Mouse (Mus musculus): ENCODE results near the gene Prkrip1. TPM values are rescaled to one million over a fixed set of nuclear protein-coding genes. Genes with fewer than 3 reads are reported as not detected.

The Prkrip1 gene
- total and polyA plus RNA-seq, 2 experiments from 2014 or later, result 7.9 to 68.9 TPM

DNA sequence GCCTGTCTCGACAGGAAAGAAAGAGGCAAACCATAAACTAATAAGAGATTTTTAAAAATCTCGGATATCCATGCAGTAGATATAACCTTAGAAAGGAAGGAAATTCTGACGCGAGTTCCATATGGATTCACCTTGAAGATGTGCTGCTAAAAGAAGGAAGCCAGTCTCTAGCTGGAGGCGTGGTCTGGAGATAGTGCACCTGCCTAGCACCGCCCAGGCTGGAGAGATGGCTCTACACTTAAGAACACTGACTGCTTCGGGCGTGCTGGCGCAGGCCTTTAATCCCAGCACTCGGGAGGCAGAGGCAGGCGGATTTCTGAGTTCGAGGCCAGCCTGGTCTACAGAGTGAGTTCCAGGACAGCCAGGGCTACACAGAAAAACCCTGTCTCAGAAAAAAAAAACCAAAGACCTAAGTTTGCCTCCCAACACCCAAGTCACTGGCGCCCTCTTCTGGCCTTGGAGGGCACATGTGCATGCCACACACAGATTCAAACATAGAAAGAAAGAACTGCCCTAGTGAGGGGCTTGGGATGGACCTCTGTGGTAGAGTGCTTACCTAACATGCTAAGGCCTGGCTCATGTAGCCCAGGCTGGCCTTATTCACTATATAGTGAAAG lies 61.0 kb downstream of the Prkrip1 start:
- DNase-seq (ENCODE audit: low spot score), result peak; percentile 49
- H3K27me3 ChIP-seq (ENCODE audit: insufficient read depth, low read length), result no peaks in the 10 kb centered on the region
- WGBS, result 81% methylated on average over 13 of the region's 13 CpGs
- no peak for ATAC-seq (ENCODE audit: low FRiP score)
- H3K4me1 ChIP-seq (ENCODE audit: insufficient read depth, low read length), result peaks cover 7% of the 10 kb centered on the region; the same call in 1 of the 2 replicates
- TF ChIP-seq CTCF (IDR thresholded peaks at IDR 0.05), result peak; percentile 73
- no peak overlapping the region for H3K9ac ChIP-seq (replicated peaks; ENCODE audit: low read length, poor library complexity, severe bottlenecking)
- no peaks in the 10 kb centered on the region for H3K9me3 ChIP-seq (ENCODE audit: low read length)
- no peak overlapping the region for H3K4me3 ChIP-seq (ENCODE audit: low read depth, low read length)
- no peak overlapping the region for H3K27ac ChIP-seq (ENCODE audit: low read depth, low read length)
- H3K4me2 ChIP-seq (ENCODE audit: low read depth, low read length, poor library complexity, severe bottlenecking), result no peak overlapping the region
- peaks cover 39% of the 10 kb centered on the region for H3K36me3 ChIP-seq (ENCODE audit: insufficient read depth, low read length)

DNA sequence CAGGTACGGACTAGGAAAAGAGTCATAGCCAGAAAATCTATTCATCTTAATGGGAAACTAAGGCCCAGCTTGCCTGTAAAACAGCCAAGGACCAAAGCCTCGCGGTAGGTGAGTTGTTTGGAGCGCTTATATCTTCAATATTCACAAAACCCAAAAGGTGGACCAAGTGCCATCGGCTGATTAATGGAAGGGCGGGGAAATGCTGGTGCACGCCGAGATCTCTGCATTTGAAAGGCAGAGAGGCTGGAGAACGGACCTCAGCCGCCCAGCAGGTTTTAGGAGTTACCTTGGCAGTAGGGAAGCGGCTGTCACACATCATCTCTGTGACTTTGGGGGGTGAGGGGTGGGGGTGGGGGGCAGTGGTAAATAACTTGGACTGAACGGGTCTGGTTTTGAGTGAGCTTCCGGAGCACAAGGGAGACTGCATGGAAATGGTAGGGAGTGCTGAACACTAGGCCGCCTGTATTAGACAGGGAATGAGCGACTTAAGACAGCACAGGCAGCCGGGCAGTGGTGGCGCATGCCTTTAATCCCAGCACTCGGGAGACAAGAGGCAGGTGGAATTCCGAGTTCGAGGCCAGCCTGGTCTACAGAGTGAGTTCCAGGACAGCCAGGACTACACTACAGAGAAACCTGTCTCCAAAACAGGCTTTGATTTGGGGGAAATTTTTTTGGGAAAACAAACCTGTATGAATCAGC lies 62.3 kb downstream of the Prkrip1 start:
- Histone ChIP-seq H3K4me1 (ENCODE audit: insufficient read depth, low read length) (peaks cover 7% of the 10 kb centered on the region; the same call in 1 of the 2 replicates), H3K4me3 (ENCODE audit: low read depth, low read length) (peak overlapping the region; percentile 67), H3K27ac (ENCODE audit: low read depth, low read length) (peak overlapping the region; percentile 49), H3K4me2 (ENCODE audit: low read depth, low read length, poor library complexity, severe bottlenecking) (peak overlapping the region; percentile 83), H3K9ac (replicated peaks; ENCODE audit: low read length, poor library complexity, severe bottlenecking) (peak overlapping the region; percentile 73), H3K36me3 (ENCODE audit: insufficient read depth, low read length) (peaks cover 38% of the 10 kb centered on the region), H3K27me3 (ENCODE audit: insufficient read depth, low read length) (no peaks in the 10 kb centered on the region), H3K9me3 (ENCODE audit: low read length) (no peaks in the 10 kb centered on the region)
- DNase-seq (ENCODE audit: low spot score), result no peak
- TF ChIP-seq CTCF (IDR thresholded peaks at IDR 0.05), result no peak
- no peak for ATAC-seq (ENCODE audit: low FRiP score)
- WGBS, result 8% methylated on average over 20 of the region's 20 CpGs

DNA sequence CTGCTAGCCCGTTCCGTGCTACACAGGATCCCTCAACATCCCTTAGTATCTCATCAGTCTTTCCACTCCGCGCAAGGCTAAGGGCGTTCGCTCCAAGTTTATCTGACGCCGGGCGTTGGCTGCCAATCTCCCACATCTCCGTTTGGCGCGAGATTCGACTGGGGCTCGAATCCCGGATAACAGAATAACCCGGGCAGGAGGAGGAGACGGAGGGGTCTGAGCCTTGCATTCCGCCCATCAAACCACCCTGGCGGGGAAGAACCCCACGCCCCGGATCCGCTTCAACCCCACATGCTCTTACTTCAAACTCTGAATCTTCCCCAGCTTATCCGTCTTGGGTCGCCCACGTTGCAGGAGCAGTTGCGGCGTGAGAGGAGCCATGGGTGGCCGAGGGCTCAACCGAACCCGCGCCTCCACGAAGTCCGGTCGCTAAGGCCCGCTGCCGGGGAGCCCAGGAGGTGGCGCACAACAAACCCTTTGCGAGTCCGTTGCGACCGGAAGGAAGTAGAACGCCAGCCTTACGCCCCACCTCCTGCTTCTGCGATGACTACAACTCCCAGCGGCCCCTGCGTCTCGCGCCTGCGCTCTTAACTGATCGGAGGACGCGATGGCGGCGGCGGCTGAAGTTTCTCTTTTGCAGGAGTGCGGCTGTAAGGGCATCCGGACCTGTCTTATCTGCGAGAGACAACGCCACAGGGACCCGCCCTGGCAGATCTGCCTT lies 63.0 kb downstream of the Prkrip1 start, which contains the start of the genes Lrwd1 and Alkbh4:
Gene Lrwd1 (minus strand): TSS at position 504 of the 721 bp plus-strand sequence.
Gene Alkbh4 (plus strand): TSS at position 576 of the 721 bp plus-strand sequence.
- Histone ChIP-seq H3K9ac (replicated peaks; ENCODE audit: low read length, poor library complexity, severe bottlenecking) (peak within 1 kb of the TSS; percentile 73), H3K27me3 (ENCODE audit: insufficient read depth, low read length) (no peaks in the 10 kb centered on the region), H3K36me3 (ENCODE audit: insufficient read depth, low read length) (peaks cover 35% of the 10 kb centered on the region), H3K4me3 (ENCODE audit: low read depth, low read length) (peak within 1 kb of the TSS; percentile 67), H3K27ac (ENCODE audit: low read depth, low read length) (peak within 1 kb of the TSS; percentile 49), H3K9me3 (ENCODE audit: low read length) (no peaks in the 10 kb centered on the region), H3K4me1 (ENCODE audit: insufficient read depth, low read length) (peaks cover 7% of the 10 kb centered on the region; the same call in 1 of the 2 replicates), H3K4me2 (ENCODE audit: low read depth, low read length, poor library complexity, severe bottlenecking) (peak within 1 kb of the TSS; percentile 83)
- under 1% methylated on average over 58 of the region's 60 CpGs for WGBS
- ATAC-seq (ENCODE audit: low FRiP score) (peak; percentile 89), DNase-seq (ENCODE audit: low spot score) (peak; percentile 98)
- TF ChIP-seq CTCF (IDR thresholded peaks at IDR 0.05), result peak; percentile 83

Other genes starting within 250 kb of the Prkrip1 start
- gene Ssc4d, start 224.4 kb downstream of the Prkrip1 start, total RNA-seq (2014; rRNA removed), result 8.0 and 8.9 TPM in 2 replicates
- gene Ssc4d, start 224.4 kb downstream of the Prkrip1 start, polyA plus RNA-seq (2015; fragmentation: Nextera tagmentation; extraction: Ambion mirVana), result 3.6 TPM in 2 replicates
- gene Zp3, start 218.9 kb downstream of the Prkrip1 start, total RNA-seq (2014; rRNA removed), result 0.99 TPM in 1 of 2 replicates, not detected in the other
- gene Zp3, start 218.9 kb downstream of the Prkrip1 start, polyA plus RNA-seq (2015; fragmentation: Nextera tagmentation; extraction: Ambion mirVana), result 0.21 and 0.27 TPM in 2 replicates
- gene Dtx2, start 204.2 kb downstream of the Prkrip1 start, total RNA-seq (2014; rRNA removed), result 22.3 and 25.4 TPM in 2 replicates
- 20.1 and 20.5 TPM in 2 replicates for gene Dtx2, start 204.2 kb downstream of the Prkrip1 start, polyA plus RNA-seq (2015; fragmentation: Nextera tagmentation; extraction: Ambion mirVana)
- not detected in 2 replicates for gene Upk3b, start 160.5 kb downstream of the Prkrip1 start, total RNA-seq (2014; rRNA removed)
- gene Upk3b, start 160.5 kb downstream of the Prkrip1 start, polyA plus RNA-seq (2015; fragmentation: Nextera tagmentation; extraction: Ambion mirVana), result not detected in 2 replicates
- not detected in 2 replicates for gene Upk3bl, start 144.5 kb downstream of the Prkrip1 start, total RNA-seq (2014; rRNA removed)
- not detected in 2 replicates for gene Upk3bl, start 144.5 kb downstream of the Prkrip1 start, polyA plus RNA-seq (2015; fragmentation: Nextera tagmentation; extraction: Ambion mirVana)
- gene Rasa4, start 115.0 kb downstream of the Prkrip1 start, total RNA-seq (2014; rRNA removed), result 30.6 and 31.3 TPM in 2 replicates
- 26.8 and 29.6 TPM in 2 replicates for gene Rasa4, start 115.0 kb downstream of the Prkrip1 start, polyA plus RNA-seq (2015; fragmentation: Nextera tagmentation; extraction: Ambion mirVana)
- gene Polr2j, start 82.3 kb downstream of the Prkrip1 start, total RNA-seq (2014; rRNA removed), result 129 and 142 TPM in 2 replicates
- 230 and 237 TPM in 2 replicates for gene Polr2j, start 82.3 kb downstream of the Prkrip1 start, polyA plus RNA-seq (2015; fragmentation: Nextera tagmentation; extraction: Ambion mirVana)
- 25.4 and 33.2 TPM in 2 replicates for gene Lrwd1, start 62.9 kb downstream of the Prkrip1 start, total RNA-seq (2014; rRNA removed)
- 16.3 and 16.5 TPM in 2 replicates for gene Lrwd1, start 62.9 kb downstream of the Prkrip1 start, polyA plus RNA-seq (2015; fragmentation: Nextera tagmentation; extraction: Ambion mirVana)
- gene Alkbh4, start 62.8 kb downstream of the Prkrip1 start, total RNA-seq (2014; rRNA removed), result 16.7 and 21.2 TPM in 2 replicates
- 15.0 and 17.6 TPM in 2 replicates for gene Alkbh4, start 62.8 kb downstream of the Prkrip1 start, polyA plus RNA-seq (2015; fragmentation: Nextera tagmentation; extraction: Ambion mirVana)
- 108 and 136 TPM in 2 replicates for gene Orai2, start 28.2 kb downstream of the Prkrip1 start, total RNA-seq (2014; rRNA removed)
- 68.8 and 70.8 TPM in 2 replicates for gene Orai2, start 28.2 kb downstream of the Prkrip1 start, polyA plus RNA-seq (2015; fragmentation: Nextera tagmentation; extraction: Ambion mirVana)
- gene Sh2b2, start 47.6 kb upstream of the Prkrip1 start, total RNA-seq (2014; rRNA removed), result 51.2 and 58.0 TPM in 2 replicates
- gene Sh2b2, start 47.6 kb upstream of the Prkrip1 start, polyA plus RNA-seq (2015; fragmentation: Nextera tagmentation; extraction: Ambion mirVana), result 20.9 and 21.6 TPM in 2 replicates